19 mouse cellular contexts compared by ENCODE assay signal in genomic region chr4:127363331-127363730, GRCm38 (mm10). TPM values are rescaled to one million over a fixed set of nuclear protein-coding genes. Genes with fewer than 3 reads are reported as not detected.
DNase-seq lines count a peak whose midpoint lies in the region; ATAC-seq and TF ChIP-seq lines count a peak whose summit lies in the region.
"Had no signal": no experiment of that assay in that cellular context is flagged by ENCODE, and none has a peak within 500 bp of the region (broad histone marks: within the 10 kb centered on the region; RNA-seq: fewer than 3 reads in every experiment).

No protein-coding gene starts in this region.

- no peak for TF ChIP-seq EP300 in heart, adult 2 months (IDR thresholded peaks at IDR 0.05; ENCODE audit: insufficient read depth, low read depth, low read length)

- H3K27ac ChIP-seq in heart, adult 2 months, result no peak overlapping the region
- H3K27ac ChIP-seq: embryonic facial prominence, embryonic 13.5 days; heart, embryonic 13.5 days; intestine, embryonic 15.5 days; limb, embryonic 15.5 days; midbrain, embryonic 15.5 days had no signal

- no peak for ATAC-seq in inflammation-experienced regulatory T-cells, adult 6 months
- ATAC-seq: forebrain, embryonic 14.5 days; intestine, embryonic 15.5 days; midbrain, embryonic 15.5 days had no signal

- 63% methylated on average over 4 of the region's 4 CpGs for WGBS in heart, adult 2 months

- no peak overlapping the region for H3K9ac ChIP-seq in heart, adult 2 months (ENCODE audit: low read depth, low read length)
- H3K9ac ChIP-seq: embryonic facial prominence, embryonic 13.5 days; heart, embryonic 13.5 days; intestine, embryonic 15.5 days; limb, embryonic 15.5 days; midbrain, embryonic 15.5 days had no signal

- no peaks in the 10 kb centered on the region; the same call in 1 of the 2 replicates for H3K27me3 ChIP-seq in heart, adult 2 months (ENCODE audit: control insufficient read depth, insufficient read depth, low read length)
- H3K27me3 ChIP-seq: intestine, embryonic 15.5 days; midbrain, embryonic 15.5 days had no signal

- H3K4me3 ChIP-seq in heart, adult 2 months, result no peak overlapping the region
- H3K4me3 ChIP-seq: embryonic facial prominence, embryonic 13.5 days; heart, embryonic 13.5 days; intestine, embryonic 15.5 days; limb, embryonic 15.5 days; midbrain, embryonic 15.5 days had no signal

- intact Hi-C loops in heart, adult 2 months (cut with DNase I), result no loop called here

- H3K36me3 ChIP-seq in heart, adult 2 months (ENCODE audit: control insufficient read depth, insufficient read depth, low read length), result no peaks in the 10 kb centered on the region
- H3K36me3 ChIP-seq: embryonic facial prominence, embryonic 13.5 days; heart, embryonic 13.5 days; intestine, embryonic 15.5 days; limb, embryonic 15.5 days; midbrain, embryonic 15.5 days had no signal

- no peaks in the 10 kb centered on the region for H3K4me1 ChIP-seq in heart, adult 2 months (ENCODE audit: control insufficient read depth, insufficient read depth, low read length)
- H3K4me1 ChIP-seq: intestine, embryonic 15.5 days had no signal

- no peak for DNase-seq in heart, adult 2 months
- DNase-seq in heart, adult 11 months, result no peak
- peak; percentile 5 for DNase-seq in lung, postnatal 25 days (ENCODE audit: low spot score)
- DNase-seq in lung, postnatal 14 days, result no peak
- peak; percentile 87 for DNase-seq in R1 (ENCODE audit: low read depth, low spot score)
- DNase-seq in retina, embryonic 14.5 days (ENCODE audit: low spot score), result peak; percentile 53
- DNase-seq in gastrocnemius, postnatal 4 days (ENCODE audit: low spot score in 2 of 2), result no peak
- DNase-seq: cerebellum, adult 8-10 months; spleen, adult 18-20 months had no signal

- H3K79me2 ChIP-seq in heart, adult 2 months (replicated peaks; ENCODE audit: control insufficient read depth, insufficient read depth, low read length), result no peaks in the 10 kb centered on the region

- TF ChIP-seq CTCF in heart, adult 2 months (IDR thresholded peaks at IDR 0.05), result peak; percentile 57

- TF ChIP-seq POLR2A in heart, adult 2 months (IDR thresholded peaks at IDR 0.05; ENCODE audit: insufficient read depth, low read depth, low read length), result no peak

RNA-seq across cellular contexts. Expression of gene Gjb5, which starts 5.3 kb away (rescaled TPM):
- under 1 TPM; 0.16 to 0.29 TPM for total RNA-seq in heart, adult 2 months (2021)
- 0.78 and 1.1 TPM in 2 replicates for polyA plus RNA-seq in heart, adult 2 months (2012; rRNA removed)
- not detected for polyA plus RNA-seq in inflammation-experienced regulatory T-cells, adult 6 months (2017; shearing (Covaris generic))
- under 1 TPM; 0.70 to 0.88 TPM for total RNA-seq in gastrocnemius, postnatal 4 days (2021)
- total RNA-seq: layer of hippocampus, postnatal 25 days; neutrophil, adult 5-6 weeks had no signal

RNA-seq across cellular contexts. Expression of gene Gjb4, which starts 9.4 kb away (rescaled TPM):
- total RNA-seq in heart, adult 2 months (2021), result not detected
- polyA plus RNA-seq in heart, adult 2 months (2012; rRNA removed), result 0.12 and 0.14 TPM in 2 replicates
- polyA plus RNA-seq in inflammation-experienced regulatory T-cells, adult 6 months (2017; shearing (Covaris generic)), result not detected
- not detected for total RNA-seq in gastrocnemius, postnatal 4 days (2021)
- total RNA-seq: adrenal gland, adult 18-20 months; layer of hippocampus, postnatal 25 days; neutrophil, adult 5-6 weeks had no signal
- polyA plus RNA-seq: forebrain, embryonic 14.5 days had no signal

RNA-seq across cellular contexts. Expression of gene Gjb3, which starts 32.7 kb away (rescaled TPM):
- total RNA-seq in heart, adult 2 months (2021), result not detected
- polyA plus RNA-seq in heart, adult 2 months (2012; rRNA removed), result 0.25 TPM in 1 of 2 replicates, not detected in the other
- under 1 TPM in 1 of 3 experiments, not detected in 2; 0.20 TPM for polyA plus RNA-seq in inflammation-experienced regulatory T-cells, adult 6 months (2017; shearing (Covaris generic))
- total RNA-seq in gastrocnemius, postnatal 4 days (2021), result not detected
- total RNA-seq: adrenal gland, adult 18-20 months; neutrophil, adult 5-6 weeks had no signal
- polyA plus RNA-seq: forebrain, embryonic 14.5 days; heart, embryonic 13.5 days; midbrain, embryonic 15.5 days had no signal

RNA-seq across cellular contexts. Expression of gene Gja4, which starts 49.5 kb away (rescaled TPM):
- total RNA-seq in heart, adult 2 months (2021), result 10 to 100 TPM; 12.2 to 12.4 TPM
- polyA plus RNA-seq in heart, adult 2 months (2012; rRNA removed), result 25.1 and 28.7 TPM in 2 replicates
- polyA plus RNA-seq in inflammation-experienced regulatory T-cells, adult 6 months (2017; shearing (Covaris generic)), result under 1 TPM in 1 of 3 experiments, not detected in 2; 0.27 TPM
- total RNA-seq in gastrocnemius, postnatal 4 days (2021), result 10 to 100 TPM; 18.2 to 19.5 TPM
- total RNA-seq: neutrophil, adult 5-6 weeks had no signal

Comparison
In these comparisons a context has a peak if more than half of its experiments do, and no peak if none do; other contexts are left out.
1. DNase-seq: peak in lung, postnatal 25 days (single experiment), R1 (single experiment) and retina, embryonic 14.5 days (single experiment); none in heart, adult 2 months (0 of 2), heart, adult 11 months (single experiment), lung, postnatal 14 days (single experiment) and gastrocnemius, postnatal 4 days (0 of 2).